Mouse (Mus musculus) layer of hippocampus, adult 8-10 months (tissue): ENCODE results near the gene Sept1. TPM values are rescaled to one million over a fixed set of nuclear protein-coding genes. Genes with fewer than 3 reads are reported as not detected.

ENCODE experiments used
- DNase-seq, 2 experiments: peaks; one replicate each; pipeline ENCODE4 v3.0.0; 2022; ENCODE audit warnings: low spot score in 2 of 2
- total RNA-seq, 4 experiments: library from RNA; stranded (reverse); gene quantifications; 2 replicates each; pipeline ENCODE4 v1.2.4; 2022

Gene Sept1
- total RNA-seq, 4 experiments from 2014 or later: 2.4 to 7.9 (median 7.0) TPM

DNA sequence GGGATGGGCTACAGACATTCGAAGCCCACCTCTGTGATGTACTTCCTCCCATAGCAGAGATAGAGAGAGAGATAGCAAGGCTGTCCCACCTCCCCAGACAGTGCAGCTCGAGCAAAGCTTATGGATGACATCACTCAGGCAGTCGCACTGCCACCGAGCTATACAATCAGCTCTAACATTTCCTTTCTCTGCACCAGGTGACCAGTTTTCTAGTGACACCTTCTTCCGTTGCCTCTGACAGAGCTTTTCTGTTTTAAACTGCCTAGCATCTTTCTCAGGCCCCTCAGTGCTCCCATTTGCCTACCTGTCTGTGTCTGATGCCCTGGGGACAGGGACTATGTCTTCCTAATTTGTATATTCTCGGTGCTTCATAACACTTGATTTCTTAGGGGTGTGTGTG lies 12.5 kb downstream of the Sept1 start:
- no peak for DNase-seq

- no peak for DNase-seq
Observed at GRCm38 (mm10) chr7:127218670-127219069, 14.3 kb downstream of the Sept1 start.

GRCm38 (mm10) chr7:127217901-127218642 lies 14.9 kb downstream of the Sept1 start:
- no peak for DNase-seq

DNA sequence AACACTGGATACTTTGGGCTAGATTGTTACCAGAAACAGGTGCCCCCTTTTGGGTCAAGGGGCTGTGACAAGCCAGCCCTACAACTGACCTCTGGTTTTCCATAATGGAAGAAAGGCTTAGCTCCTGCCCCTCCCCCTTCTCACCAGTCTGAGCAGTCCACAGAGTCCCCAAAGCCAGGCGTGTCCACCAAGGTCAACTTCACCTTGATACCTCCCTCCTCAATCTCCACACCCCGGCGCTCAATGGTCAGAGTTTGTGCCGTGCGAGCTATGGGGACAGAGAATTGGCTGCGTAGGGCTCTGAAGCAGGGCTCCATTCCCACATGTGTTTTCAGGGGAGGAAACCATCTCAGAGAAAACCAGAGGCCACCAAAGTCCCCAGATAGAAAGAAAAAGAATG lies 15.5 kb downstream of the Sept1 start:
- no peak for DNase-seq

DNA sequence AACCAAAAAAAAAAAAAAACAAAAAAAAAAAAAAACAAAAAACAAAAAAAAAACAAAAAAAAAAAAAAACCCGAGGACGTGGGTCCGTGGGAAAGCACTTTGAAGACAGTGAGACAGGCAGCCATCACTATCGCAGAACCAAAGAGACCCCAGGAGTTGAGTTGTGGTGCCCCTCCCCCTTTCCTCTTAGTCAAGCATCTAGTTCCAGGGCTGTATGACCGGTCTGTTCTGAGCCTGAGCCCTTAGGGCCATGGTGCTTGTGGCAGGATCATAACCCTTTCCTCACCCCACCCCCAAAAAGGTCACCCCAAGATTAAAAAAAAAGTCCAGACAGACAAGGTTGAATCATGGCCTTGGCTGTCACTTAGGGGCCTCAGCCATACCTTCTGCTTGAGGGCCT lies 16.6 kb downstream of the Sept1 start:
- no peak for DNase-seq

DNA sequence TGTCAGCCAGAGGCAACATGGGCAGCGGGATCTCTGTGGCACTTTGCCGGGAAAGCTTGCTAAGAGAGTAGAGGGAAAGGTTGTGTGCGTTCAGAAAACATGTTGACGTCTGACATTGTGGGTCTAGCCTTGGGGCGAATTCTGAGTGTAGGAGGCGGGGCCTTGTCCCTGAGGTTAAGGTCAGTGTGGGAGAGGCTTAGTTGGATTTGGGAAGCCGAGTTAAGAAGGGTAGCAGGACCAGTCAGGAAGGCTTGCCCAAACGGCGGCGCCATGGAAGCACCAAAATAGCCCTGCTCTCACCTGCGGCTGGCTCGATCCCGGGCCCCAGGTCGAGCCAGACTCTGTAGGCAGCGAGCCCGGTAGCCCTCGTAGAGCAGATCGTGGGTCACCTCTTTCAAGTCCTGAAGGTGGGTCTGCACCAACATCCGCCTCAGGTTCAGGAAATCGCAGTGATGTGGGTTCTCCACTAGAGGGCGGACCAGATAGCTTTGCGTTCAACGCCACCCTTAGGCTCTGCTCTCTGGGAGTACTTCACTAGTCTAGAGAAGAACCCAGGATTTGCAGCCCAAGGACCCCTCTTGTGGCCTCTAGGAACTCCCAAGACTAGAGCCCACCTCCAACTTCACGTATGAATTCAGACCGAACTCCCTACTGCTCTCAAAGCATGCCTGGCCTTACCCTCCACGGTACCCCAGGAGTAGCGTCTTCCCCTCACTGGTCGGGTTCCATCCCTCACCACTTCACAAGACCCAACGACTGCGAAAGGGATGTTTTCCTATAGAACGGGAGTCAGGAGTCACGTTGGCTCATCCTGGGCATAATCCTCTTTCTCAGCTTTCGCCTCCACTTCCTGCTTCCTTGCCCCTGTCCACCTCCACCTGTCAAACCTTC lies 17.7 kb downstream of the Sept1 start:
- DNase-seq: peak in 1 of 2 experiments; percentile 47

GRCm38 (mm10) chr7:127214521-127214920 lies 18.4 kb downstream of the Sept1 start:
- no peak for DNase-seq

GRCm38 (mm10) chr7:127213930-127214329 lies 19.0 kb downstream of the Sept1 start:
- DNase-seq: no peak

- DNase-seq: no peak
Observed at GRCm38 (mm10) chr7:127213485-127213884, 19.4 kb downstream of the Sept1 start.

GRCm38 (mm10) chr7:127212432-127213250 lies 20.3 kb downstream of the Sept1 start:
- no peak for DNase-seq

GRCm38 (mm10) chr7:127211014-127211745 lies 21.8 kb downstream of the Sept1 start:
- no peak for DNase-seq

- no peak for DNase-seq
Observed at GRCm38 (mm10) chr7:127210266-127210665, 22.7 kb downstream of the Sept1 start.

GRCm38 (mm10) chr7:127209851-127210250 lies 23.1 kb downstream of the Sept1 start:
- DNase-seq: no peak

GRCm38 (mm10) chr7:127208553-127209438 lies 24.1 kb downstream of the Sept1 start, which contains the start of gene Mylpf:
Mylpf (plus strand) TSS chr7:127208890.
- peak; percentile 95 to 98 for DNase-seq

DNA sequence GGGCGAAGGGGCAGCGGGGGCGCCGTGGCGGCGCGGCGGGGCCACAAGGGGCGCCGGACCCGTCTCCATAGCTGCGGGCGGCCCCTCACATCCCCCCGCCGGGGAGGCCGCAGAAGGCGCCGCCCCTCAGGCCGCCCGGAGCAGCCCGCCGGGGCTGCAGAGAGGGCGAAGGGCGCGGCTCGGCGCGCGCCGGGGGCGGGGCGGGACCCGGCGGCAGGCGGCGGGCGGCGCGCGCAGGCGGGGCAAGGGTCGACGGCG lies 24.7 kb downstream of the Sept1 start, which contains the start of gene Tbc1d10b:
TSS of gene Tbc1d10b (minus strand) at position 174 of the 258 bp plus-strand sequence.
- DNase-seq: no peak

DNA sequence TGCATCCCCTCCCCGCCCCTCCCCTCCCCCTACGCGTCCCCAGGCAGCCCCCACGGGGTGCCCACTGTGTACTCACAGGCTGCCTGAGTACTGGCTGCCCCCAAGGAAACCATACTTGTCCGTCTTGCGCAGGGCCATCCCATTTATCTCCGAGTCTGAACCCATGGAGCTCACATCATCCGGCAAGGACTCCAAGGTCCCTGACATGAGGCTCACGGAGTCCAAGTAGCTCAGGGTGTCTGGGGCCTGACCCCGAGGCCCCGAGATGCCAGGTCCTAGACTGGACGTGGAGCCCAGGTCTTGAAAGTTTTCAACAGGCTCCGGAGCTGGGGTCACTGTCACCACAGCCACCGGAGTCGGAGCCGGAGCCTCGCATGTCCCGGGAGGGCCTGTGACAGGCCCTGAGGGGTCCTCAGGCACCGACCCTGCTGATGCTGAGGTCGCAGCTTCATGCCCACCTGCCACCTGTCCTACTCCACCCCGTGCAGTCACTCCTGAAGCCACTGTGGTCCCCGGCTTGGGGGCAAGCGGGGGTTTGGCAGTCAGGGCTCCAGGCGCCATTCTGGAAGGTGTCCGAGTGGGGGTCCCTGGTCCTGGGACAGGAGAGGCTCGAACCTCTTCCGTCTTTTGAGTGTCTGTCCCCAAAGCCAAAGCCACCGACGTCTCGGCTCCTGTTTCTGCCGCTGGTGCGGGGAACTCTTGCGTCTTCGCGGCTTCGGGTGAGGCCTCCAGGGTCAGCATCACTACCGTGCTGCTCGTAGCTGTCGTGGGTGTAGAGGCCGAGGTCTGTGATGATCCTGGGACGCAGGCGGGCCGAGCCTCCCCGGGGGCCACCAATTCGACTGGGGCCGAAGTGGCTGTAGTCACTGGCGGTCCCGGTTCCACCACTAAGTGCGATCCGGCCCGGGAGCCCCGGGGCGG lies 25.3 kb downstream of the Sept1 start:
- DNase-seq: no peak

DNA sequence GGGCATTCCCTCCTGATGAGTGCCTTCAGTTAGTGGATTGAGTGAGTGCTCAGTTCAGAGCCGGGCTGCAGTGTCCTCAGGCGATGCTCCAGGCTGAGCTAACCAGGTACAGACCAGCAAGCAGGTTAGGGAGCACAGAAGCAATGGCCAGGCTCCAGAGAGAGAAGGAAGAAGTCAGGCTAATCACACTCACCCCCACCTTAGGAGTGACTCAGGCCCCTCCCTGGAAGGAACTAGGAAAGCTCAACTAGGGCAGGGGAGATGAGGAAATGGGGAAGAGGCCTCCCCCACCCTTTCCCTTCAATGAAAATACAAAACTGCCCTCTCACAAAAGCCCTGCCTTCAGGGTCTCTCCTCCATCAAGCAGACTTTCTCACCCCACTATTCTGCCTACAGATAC lies 26.3 kb downstream of the Sept1 start:
- no peak for DNase-seq

DNA sequence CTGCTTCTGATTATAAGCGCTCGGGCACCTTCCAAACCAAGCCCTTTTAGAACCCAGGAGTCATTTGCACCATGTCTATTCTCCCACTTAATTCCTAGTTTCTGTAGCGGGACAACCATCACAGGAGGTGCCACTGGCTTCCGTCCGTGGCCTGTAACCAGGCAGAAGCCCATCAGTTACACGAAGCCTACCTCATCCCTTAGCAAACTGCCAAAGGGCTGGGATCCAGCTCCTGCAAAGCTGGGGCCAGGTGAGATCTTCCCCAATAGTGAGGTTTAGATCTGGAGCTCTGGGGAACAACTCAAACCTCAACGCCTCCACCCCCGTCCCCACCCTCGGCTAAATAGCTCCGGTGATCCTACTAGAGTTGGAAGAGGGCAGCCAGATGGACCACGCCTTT lies 36.4 kb downstream of the Sept1 start:
- no peak for DNase-seq
